Mouse (Mus musculus) kidney, postnatal 0 days (tissue): Measurements from ENCODE around the gene Vmn2r68. TPM values are rescaled to one million over a fixed set of nuclear protein-coding genes. Genes with fewer than 3 reads are reported as not detected.

Source experiments
- ATAC-seq: fragments of 200-750 bp; cut with Nextera tagmentation; replicated peaks from 2 replicates; pipeline ENCODE4 v1.8.0; 2017; ENCODE audit warnings: low read depth, moderate number of reproducible peaks, moderate TSS enrichment, moderate library complexity; ENCODE audit not compliant: low FRiP score
- DNase-seq: peaks from one replicate; pipeline ENCODE4 v3.0.0-alpha.2; 2016; ENCODE audit warnings: low spot score
- H3K27ac ChIP-seq: fragments of 300-500 bp; sonication (generic); 2 replicates; pipeline ENCODE4 v1.5.1; 2014; ENCODE audit warnings: mild to moderate bottlenecking
- H3K27me3 ChIP-seq: fragments of 300-500 bp; sonication (generic); 2 replicates; pipeline ENCODE4 v1.6.1; 2014; ENCODE audit warnings: low read length, mixed read lengths; ENCODE audit not compliant: insufficient read depth
- H3K36me3 ChIP-seq: fragments of 300-500 bp; sonication (generic); 2 replicates; pipeline ENCODE4 v1.6.1; 2014; ENCODE audit warnings: low read length, mixed read lengths; ENCODE audit not compliant: insufficient read depth
- H3K4me1 ChIP-seq: fragments of 300-500 bp; sonication (generic); replicated peaks from 2 replicates; pipeline ENCODE4 v1.6.1; 2014; ENCODE audit warnings: antibody characterized with exemption, low read length, mixed read lengths; ENCODE audit not compliant: insufficient read depth
- H3K4me2 ChIP-seq: fragments of 300-500 bp; sonication (generic); 2 replicates; pipeline ENCODE4 v1.6.1; 2014; ENCODE audit warnings: mild to moderate bottlenecking, low read length, moderate library complexity, mixed read lengths
- H3K4me3 ChIP-seq: fragments of 300-500 bp; sonication (generic); replicated peaks from 2 replicates; pipeline ENCODE4 v1.5.1; 2014; ENCODE audit warnings: low read depth, low read length
- H3K9ac ChIP-seq: fragments of 300-500 bp; sonication (generic); 2 replicates; pipeline ENCODE4 v1.6.1; 2014; ENCODE audit warnings: low read depth, low read length
- H3K9me3 ChIP-seq: fragments of 300-500 bp; sonication (generic); replicated peaks from 2 replicates; pipeline ENCODE4 v1.6.1; 2016; ENCODE audit warnings: low read length, inconsistent platforms, mixed read lengths
- CTCF ChIP-seq: IDR thresholded peaks from 2 replicates; pipeline ENCODE4 v1.5.1; 2016; ENCODE audit warnings: antibody characterized with exemption, low read depth, mild to moderate bottlenecking, moderate library complexity
- polyA plus RNA-seq: library from polyadenylated mRNA; unstranded; fragments of >200 nt; fragmentation: Nextera tagmentation; extraction: Ambion mirVana; gene quantifications from 2 replicates; pipeline ENCODE4 v1.2.1, GENCODE M21; 2015

Gene Vmn2r68
- not detected in 2 replicates for polyA plus RNA-seq

- Histone ChIP-seq H3K36me3 (no peaks in the 10 kb centered on the region), H3K27ac (no peak within 1 kb of the TSS), H3K9ac (no peak within 1 kb of the TSS), H3K4me2 (no peak within 1 kb of the TSS), H3K4me1 (no peaks in the 10 kb centered on the region), H3K9me3 (no peaks in the 10 kb centered on the region), H3K4me3 (no peak within 1 kb of the TSS), H3K27me3 (no peaks in the 10 kb centered on the region)
- DNase-seq (no peak), ATAC-seq (no peak)
- TF ChIP-seq CTCF: no peak
Measured at GRCm38 (mm10) chr7:85237683-85238082, at the start of gene Vmn2r68. Vmn2r68 (minus strand) TSS chr7:85237783.

Other genes with a start within 250 kb of the Vmn2r68 start
- gene Vmn2r66, start 225.5 kb downstream of the Vmn2r68 start, polyA plus RNA-seq: not detected in 2 replicates
- not detected in 2 replicates for gene Vmn2r67, start 81.8 kb downstream of the Vmn2r68 start, polyA plus RNA-seq
- gene Vmn2r69, start 178.1 kb upstream of the Vmn2r68 start, polyA plus RNA-seq: not detected in 2 replicates